Mouse (Mus musculus) c-Kit-positive CD71-negative TER-119-negative erythroid progenitor cells, embryonic 14.5 days (primary cell): Measurements from ENCODE around the gene Ppp1r37.
A peak's percentile ranks its signal among the peaks of the same experiment; 100 is the strongest.
"Not testable (repeated sequence)": the region's sequence is repeated elsewhere in the genome, so short reads cannot be mapped to it uniquely, and the experiment has no call there.

ENCODE experiments used
- DNase-seq: peaks from one replicate; pipeline ENCODE4 v3.0.0-alpha.2; 2013; ENCODE audit warnings: low read depth

Gene Ppp1r37

DNA sequence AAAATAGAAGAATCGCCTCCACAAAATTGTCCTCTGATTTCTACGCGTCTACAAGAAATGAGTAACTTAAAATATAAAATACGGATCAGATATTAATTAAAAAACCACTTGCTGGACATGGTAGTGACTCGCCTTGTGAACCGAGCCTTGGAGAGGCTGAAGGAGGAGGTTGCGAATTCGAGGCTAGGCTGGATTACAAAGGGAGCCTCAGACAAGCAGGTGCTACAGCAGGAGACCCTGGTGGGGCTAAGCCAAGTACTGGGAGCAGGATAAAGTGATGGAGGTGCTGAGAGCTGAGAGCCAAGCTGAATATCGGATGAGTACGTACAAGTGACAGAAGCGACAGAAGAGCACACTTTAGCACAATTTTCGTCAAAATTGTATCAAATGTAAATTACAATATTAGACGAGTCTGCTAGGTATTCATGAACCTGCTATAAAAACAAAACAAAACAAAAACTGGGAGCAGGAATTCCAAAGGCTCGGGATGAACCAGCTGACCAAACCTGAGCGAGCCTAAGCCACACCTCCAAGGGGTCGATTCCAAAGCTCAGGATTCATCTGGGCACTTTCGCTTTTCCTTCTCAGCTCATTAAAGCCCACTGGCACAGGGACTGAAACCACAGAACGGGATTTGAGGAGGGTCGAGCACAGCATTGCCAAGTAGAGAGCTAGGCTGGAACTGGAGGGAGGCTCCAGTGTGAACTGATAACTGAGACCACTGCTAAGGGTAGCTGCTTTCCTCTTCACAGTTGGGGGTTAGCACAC lies at the start of gene Ppp1r37:
Gene Ppp1r37, minus strand, starts transcription at position 434 of the 768 bp plus-strand sequence.
- DNase-seq, result no peak

DNA sequence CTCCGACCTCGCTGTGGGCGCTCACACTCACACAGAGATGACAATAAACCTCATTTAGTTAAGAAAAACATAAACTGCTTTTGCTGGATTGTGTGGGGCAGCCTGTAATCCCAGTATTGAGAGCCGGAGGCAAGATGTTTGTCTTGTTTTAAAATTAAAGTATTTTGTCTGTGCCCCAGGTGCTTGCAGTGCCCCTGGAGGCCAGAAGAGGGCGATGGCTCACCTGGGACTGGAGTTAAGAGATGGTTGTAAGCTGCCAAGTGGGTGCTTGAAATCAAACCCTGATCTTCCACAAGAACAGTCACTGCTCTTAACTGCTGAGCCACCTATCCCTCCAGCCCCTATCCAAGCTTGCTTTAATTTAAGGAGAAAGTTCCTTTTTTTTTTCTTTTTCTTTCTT lies 48.1 kb upstream of the Ppp1r37 start:
- DNase-seq, result no peak

DNA sequence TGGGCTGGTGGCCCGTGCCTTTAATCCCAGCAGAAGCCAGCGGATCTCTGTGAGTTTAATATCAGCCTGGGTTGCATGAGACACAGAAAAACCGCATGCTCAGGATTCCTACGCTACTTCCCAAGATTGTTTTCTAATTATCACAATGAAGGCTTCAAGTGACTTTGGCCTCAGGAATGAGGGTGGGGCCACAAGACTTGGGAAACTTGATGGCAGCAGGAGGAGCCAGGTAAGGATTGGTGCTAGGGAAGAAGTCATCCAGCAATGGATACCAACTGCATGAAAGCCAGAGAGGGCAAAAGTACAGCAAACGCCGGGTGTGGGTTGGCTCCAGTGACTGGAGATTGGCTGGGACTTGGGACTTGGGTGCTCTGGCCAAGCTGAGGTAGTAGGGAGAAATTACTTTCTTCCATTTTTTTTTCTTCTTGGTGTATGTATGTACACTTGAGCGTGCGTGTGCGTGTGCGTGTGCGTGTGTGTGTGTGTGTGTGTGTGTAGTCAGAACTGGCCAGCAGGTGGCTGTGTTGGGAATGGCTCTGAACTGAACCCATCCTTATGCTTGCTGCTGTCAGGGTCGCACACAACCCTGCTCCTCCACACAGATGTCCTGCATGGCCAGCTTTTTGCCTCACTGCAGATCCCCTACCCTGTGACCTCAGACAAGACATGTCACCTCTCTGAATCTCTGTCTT lies 46.9 kb upstream of the Ppp1r37 start:
- no peak for DNase-seq

DNA sequence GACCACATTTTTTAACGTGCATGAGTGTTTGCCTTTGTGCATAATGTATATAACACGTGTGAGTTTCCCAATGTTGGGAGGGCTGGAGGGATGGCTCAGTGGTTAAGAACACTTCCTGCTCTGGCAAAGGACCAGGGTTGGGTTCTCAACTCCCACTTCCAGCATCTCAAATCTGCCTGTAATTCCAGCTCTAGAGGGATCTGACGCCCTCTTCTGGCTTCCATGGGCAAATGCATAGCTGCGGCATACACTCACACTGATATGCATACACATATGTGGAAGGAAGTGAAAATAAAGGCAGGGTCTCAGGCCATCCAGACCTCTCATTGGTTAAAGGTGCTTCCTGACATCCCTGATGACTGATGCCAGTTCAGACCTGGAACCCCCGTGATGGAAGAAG lies 44.4 kb upstream of the Ppp1r37 start:
- no peak for DNase-seq

DNA sequence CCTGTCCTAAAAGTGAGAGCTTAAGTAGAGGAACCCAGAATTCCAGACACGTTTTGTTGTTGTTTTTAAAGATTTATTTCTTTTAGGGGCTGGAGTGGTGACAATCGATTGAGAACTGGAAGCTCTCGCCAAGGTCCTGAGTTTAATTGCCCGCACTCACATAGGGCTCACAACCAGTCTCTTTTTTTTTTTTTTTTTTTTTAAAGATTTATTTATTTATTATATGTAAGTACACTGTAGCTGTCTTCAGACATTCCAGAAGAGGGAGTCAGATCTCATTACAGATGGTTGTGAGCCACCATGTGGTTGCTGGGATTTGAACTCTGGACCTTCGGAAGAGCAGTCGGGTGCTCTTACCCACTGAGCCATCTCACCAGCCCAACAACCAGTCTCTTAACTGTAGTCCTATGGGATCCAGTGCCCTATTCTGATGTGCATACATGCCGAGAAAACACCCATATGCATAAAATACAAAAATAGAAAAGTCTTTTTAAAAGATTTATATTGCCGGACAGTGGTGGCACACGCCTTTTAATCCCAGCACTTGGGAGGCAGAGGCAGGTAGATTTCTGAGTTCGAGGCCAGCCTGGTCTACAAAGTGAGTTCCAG lies 41.8 kb upstream of the Ppp1r37 start:
- not testable (repeated sequence) for DNase-seq

DNA sequence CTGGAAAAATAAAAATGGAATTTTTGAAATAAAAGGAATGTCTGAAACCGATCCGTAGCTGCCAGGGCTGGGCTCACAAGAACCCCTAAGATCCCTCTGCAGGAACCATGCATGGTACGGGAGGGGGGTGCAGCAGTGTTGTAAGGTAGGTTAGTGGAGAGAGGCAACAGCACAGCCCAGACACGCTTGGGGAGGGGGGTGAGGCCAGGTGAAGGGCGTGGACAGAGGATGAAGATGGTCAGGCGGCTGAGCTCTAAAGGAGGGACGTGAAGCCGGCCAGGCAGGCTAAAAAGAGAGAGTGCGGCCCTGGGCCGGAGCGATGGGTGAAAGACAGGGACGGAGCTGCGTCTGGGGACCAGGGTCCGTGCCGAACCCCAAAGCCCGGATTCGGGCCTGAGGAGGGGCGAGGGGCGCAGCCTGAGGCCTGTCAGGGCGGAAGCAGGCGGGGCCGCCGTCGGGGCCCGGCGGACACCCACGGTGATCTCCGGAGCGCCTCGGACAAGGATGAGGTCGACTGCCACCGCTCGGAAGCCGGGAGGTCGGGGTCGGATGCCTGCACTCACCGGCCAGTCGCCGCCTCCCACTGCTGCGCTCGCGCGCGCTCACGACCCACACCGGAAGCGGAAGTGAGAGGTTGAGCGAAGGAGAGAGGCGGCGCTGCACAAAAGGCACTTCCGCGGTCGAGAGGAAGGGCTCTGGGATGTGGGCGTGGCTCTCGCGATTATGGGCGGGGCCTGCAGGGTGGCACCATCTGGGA lies 41.2 kb upstream of the Ppp1r37 start, which contains the start of gene Clasrp:
Gene Clasrp, minus strand, starts transcription at position 638 of the 757 bp plus-strand sequence.
- peak; percentile 94 for DNase-seq

DNA sequence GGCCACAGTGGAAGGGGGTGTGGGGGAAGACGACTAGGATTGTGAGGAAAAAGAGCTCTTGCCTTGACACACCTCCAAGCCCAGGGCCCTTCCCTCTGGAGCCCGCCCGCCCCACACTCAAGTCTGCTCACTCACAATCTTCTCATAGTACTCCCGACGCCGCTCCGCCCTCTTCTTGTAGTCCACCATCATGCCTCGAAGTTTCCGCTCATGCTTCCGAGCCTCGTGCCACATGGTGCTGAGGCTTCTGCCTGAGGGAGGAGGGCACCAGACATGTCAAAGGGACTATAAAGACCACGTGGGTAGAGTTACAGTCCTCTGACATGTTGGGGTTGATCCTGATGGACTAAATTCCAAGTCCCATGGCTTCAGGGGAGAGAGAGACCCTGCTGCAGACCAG lies 40.2 kb upstream of the Ppp1r37 start:
- DNase-seq, result no peak

DNA sequence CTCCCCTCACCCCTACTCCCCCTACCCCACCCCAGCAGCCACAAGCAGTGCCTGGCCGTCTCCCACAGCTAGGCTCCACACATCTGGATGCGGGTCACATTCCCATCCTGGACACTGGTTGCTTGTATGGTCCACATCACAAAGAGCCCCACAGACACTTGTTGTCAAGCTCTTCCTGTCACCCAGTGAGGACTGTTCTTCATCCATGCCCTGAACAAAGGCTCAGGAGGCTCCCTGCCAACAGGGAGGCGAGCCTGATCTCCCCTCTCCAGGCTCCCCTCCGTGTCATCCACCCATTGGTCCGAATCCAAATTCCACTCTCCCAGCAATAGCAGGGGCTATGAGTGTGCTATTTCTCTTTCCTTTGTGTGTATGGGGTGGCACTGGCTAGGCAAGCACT lies 37.7 kb upstream of the Ppp1r37 start:
- DNase-seq, result no peak

DNA sequence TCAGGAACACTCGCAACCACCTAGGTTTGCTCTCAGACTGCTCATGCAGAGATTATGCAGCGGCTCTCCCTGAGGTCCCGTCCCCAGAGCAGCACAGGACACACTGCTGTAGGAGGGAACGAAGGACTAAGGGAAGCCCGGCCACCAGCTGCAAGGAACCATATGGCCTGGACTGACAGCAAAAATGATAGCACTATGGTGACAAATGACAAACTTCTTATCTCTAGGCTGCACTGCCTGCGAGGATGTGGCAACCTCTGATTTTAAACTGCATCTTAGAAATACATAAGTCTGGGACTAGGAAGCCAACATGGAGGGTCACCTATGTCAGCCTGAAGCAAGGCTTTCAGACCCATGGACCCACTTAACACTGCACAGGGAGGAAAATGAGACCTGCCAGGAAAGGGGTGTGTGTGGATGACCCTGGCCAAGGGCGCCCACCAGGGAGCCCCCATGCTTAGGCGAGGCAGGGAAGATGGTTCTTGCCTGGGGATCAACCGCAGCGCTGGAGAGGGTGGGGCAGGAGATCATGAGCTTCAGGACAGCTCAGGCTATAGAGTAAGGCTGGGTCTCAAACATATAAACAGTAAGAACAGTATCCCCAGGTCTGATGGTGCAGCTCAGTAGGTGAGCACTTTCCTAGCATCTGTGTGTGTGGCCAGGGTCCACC lies 30.3 kb upstream of the Ppp1r37 start:
- no peak for DNase-seq

DNA sequence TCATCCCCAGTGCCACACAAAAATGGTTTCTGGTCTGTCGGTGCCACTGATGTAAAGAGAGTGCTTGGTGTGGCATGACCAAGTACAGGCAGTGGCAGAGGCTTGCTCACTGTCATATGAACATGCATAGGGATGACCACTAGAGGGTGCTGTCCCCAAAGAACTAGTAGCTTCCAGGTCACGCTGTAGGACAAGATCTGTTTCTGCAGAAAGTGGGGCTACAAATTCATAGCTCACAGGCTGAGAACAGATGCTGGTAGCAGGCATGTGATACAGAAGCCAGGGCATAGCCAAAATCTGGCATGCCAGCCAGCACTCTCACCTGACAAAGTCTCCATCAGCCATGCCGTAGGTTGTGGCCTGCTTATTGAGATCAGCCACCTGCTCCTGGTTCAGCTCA lies 27.0 kb upstream of the Ppp1r37 start:
- peak; percentile 84 for DNase-seq

DNA sequence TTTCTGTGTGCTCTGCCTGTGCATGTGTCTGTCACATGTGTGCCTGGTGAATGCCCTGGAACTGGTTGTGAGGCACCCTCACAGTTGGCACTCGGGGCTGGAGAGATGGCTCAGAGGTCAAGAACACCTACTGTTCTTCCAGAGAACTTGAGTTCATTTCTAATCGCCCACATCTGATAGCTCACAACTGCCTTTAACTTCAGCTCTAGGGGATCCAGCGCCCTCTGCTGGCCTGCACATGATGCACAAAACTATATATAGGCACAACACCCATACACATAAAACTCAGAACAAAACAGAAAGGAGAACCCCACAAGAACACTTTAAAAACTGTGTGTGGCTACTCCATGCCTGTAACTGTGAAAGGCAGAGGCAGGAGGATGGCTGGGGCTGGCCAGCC lies 26.3 kb upstream of the Ppp1r37 start:
- peak; percentile 64 for DNase-seq

DNA sequence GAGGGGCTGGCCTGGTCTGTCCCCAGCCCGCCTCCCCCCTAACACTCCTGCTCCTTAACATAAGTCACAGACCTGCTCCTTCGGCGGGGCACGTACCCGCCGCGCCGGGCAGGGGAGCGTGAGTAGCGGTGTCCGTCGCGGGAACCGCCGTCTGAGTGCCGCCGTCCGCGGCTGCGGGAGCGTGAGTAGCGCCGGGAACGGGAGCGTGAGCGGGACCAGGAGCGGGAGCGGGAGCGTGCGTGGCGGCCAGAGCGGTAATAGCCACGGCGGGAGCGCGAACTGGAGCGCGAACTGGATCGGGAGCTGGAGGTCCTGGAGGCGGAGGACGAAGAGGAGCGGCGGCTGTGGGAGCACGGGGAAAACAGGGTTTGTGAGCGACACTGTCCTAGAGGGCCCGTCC lies 23.4 kb upstream of the Ppp1r37 start:
- DNase-seq, result no peak

DNA sequence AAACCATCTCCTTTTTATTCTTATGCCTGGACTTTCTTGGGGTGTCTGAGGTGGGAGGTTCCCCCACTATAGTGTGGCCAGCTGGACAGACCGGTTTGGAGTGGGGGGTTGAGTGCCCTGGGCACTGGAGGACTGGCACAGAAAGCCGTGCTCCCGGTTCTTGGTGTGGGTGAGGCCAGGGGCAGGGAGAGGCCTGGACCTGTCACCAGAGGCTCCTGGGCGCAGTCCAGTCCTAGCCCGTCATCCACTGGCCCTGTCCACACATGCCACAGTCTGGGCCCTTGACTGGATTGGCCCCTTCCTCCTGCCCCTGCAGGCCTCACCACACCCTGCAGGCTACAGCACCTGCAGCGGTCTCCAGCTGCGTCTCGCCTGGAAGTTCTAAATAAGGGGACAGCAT lies 17.8 kb upstream of the Ppp1r37 start:
- DNase-seq, result no peak

DNA sequence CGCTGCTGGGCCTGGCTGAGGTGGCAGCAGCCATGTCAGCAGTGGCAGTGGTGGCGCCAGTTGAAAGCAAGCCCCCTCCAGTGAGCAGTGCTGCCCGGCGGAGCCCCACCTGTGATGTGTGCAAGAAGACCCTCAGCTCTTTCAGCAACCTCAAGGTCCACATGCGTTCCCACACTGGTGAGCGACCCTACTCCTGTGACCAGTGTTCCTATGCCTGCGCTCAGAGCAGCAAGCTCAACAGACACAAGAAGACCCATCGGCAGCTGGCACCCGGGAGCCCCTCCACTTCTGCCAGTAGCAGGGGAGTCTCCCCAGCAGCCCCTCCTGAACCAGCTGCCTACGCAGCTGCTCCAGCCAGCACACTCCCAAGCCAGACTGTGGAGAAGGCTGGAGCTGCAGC lies 16.9 kb upstream of the Ppp1r37 start:
- no peak for DNase-seq

DNA sequence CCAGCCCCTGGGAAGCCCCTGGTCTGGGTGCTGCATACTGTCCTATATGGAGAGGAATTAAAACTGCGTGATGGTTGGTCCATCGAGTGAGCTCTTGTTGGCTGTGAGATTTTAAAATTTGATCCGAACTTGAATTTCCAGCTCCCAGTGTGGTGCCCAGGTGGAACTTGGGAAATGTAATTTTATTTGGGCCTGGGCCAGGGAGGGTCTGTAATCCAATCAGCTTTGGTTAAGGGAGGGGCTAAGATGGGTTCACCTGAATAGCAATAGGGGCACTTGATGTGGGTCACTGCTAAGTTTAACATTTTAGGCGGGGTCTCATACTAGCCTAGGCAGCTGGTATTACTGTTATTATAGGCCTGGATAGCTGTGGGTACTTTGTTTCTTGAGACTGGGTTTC lies 15.6 kb upstream of the Ppp1r37 start:
- DNase-seq, result no peak

DNA sequence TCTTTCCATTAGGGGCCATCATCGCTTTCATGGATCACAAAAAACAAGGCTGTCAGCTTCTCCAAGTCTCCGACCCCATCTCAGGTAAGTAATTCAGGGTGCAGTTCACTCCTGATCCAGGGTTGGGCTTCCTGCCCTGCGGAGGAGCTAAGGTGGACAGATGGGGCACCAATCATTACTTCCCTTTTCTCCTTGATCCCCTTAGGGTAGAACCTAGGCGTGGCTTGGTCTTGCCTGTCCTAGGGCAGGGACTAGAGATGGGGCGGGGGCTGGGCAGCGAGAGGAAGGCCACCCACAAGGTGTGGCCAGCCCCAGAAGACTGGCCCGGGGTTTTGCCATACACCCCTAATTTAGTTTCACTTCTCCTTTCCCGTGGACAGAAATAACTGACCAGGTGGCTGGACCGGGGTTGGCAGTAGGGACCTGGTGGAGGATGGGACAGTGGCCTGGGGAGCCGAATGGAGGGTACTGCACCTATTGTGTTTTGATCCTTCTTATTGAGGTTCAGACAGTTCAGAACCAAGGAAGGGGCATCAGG lies 15.1 kb upstream of the Ppp1r37 start:
- DNase-seq, result no peak

DNA sequence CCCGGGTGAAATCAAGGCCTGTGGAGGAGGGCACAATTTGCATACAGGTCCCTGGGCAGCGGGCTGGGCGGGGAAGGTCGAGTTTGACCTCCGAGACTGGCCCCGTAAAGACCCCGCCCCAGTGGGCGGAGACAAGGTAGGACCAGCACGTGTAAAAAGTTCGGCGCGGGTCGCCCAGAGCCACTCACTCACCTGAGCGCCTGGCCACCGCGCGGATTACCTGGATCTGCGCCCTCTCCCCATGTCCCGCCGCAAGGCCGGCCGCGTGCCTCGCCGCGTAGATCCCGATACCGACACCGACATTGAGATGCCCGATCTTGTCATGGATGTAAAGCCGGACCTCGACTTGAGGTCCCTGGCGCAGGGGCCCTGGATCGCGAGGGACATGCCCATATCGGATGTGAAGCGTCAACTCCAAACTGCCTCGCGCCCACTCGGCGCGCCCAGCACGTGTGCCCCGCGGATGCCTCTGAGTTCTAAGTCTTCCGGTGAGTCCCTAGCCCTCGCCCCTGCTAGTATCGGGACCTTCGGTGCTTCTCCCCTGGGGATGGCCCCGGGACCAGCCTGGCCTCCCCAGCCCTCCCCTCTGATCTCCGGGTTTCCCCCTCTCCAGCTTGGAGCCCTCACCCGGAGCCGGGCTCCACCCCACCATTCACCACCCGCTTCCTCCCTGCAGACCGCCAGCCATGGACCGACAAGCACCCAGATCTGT lies 14.4 kb upstream of the Ppp1r37 start, which contains the start of the genes Zfp296 and Gemin7:
Gene Zfp296, plus strand, starts transcription at position 147 of the 712 bp plus-strand sequence.
Gene Gemin7, minus strand, starts transcription at position 455 of the 712 bp plus-strand sequence.
- DNase-seq, result no peak

DNA sequence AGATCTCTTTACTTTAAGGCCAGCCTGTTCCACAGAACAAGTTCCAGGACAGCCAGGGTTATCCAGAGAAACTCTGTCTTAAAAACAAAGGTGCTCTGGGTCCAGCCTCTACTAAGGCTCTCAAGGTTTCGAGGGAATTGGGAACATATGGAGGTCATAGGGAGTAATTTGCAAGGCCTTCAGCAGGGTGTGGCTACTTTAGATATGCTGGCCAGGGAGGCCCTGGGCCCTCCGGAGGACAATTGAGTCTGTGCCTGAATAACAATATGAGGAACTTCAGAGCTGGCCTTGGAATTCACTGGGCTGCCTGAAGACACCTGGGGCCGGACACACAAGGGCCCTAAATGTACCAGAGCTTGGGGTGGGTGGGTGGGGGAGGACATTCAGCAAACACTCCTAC lies 12.7 kb upstream of the Ppp1r37 start:
- DNase-seq, result no peak

DNA sequence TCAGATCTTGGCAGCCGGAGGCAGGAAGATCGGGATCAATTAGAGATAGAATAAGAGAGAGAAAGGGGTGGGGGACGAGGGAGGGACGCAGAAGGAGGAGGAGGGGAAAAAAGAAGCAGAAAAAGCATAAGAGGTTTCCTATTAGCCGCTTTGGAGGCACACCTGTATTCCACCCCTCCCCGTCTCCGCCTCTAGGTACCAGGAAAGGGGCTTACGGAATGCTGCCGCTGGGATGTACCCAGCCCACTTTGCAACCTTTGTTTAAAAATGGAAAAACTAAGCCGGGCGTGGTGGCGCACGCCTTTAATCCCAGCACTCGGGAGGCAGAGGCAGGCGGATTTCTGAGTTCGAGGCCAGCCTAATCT lies 10.9 kb upstream of the Ppp1r37 start:
- DNase-seq, result no peak

DNA sequence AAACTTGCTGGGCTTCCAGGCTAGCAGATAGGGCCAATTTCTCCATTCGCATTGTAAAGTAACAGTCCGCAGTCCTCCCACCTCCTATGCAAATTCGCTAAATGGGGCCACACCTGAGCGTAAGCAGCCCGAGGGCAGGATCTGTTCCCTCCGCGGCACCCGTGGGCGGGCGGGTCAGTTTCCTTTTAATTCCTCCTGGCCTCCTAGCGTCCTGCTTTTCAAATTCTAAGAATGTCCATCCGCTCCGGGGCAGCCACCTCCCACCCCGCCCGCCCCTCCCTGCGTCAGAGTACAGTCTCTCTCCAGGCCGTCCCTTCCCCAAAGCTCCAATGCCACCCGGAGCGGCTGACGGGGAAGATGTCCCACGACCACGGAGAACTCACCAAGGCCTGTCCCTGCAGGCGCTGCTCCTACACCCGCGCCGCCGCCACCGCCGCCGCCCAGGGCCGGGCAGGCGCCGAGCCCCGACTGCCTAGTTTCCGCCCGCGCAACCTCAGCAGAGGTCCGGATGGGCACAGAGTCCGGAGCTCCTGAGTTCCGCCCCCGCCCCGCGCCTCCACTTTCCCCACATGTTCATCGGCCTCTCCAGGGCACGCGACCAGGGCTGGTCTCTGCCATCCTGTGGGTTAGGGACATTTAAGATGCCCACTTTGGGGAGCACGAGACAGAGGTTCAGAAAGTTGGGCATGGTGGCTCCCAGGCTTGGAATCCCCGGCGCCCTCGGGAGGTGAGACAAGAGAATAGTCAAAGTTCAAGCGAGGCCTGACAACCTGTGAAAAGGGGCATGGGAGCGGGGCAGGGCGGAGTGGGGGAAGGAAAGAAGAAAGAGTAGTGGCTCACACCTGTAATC lies 10.3 kb upstream of the Ppp1r37 start:
- peak; percentile 75 for DNase-seq
